Mouse (Mus musculus): ENCODE results near the gene Tnfsf12. TPM values are rescaled to one million over a fixed set of nuclear protein-coding genes. Genes with fewer than 3 reads are reported as not detected.
"Not testable (repeated sequence)": the region's sequence is repeated elsewhere in the genome, so short reads cannot be mapped to it uniquely, and the experiment has no call there.

The Tnfsf12 gene
- polyA plus RNA-seq, 1 experiment = 16.3 TPM

GRCm38 (mm10) chr11:69707480-69707847 lies 11.8 kb upstream of the Tnfsf12 start:
- no peak overlapping the region for H3K27ac ChIP-seq (ENCODE audit: control insufficient read depth, insufficient read depth, low read length)
- TF ChIP-seq POLR2A (IDR thresholded peaks at IDR 0.05; ENCODE audit: control insufficient read depth, extremely low read depth, insufficient read depth, low read length, poor library complexity) = no peak
- no peak for TF ChIP-seq CTCF (IDR thresholded peaks at IDR 0.05; ENCODE audit: borderline replicate concordance, control insufficient read depth, extremely low read depth, insufficient read depth, low read length, poor library complexity)
- no peak for DNase-seq
- H3K4me3 ChIP-seq (ENCODE audit: control insufficient read depth, insufficient read depth, low read length) = no peak overlapping the region
- H3K36me3 ChIP-seq (ENCODE audit: control insufficient read depth, insufficient read depth, low read length) = no peaks in the 10 kb centered on the region
- H3K27me3 ChIP-seq (ENCODE audit: control insufficient read depth, insufficient read depth, low read length) = no peaks in the 10 kb centered on the region
- WGBS = 94% methylated on average over 4 of the region's 4 CpGs
- H3K4me1 ChIP-seq (replicated peaks; ENCODE audit: control insufficient read depth, insufficient read depth, low read length) = no peaks in the 10 kb centered on the region

GRCm38 (mm10) chr11:69706775-69707479 lies 11.3 kb upstream of the Tnfsf12 start:
- Histone ChIP-seq H3K27me3 (ENCODE audit: control insufficient read depth, insufficient read depth, low read length) (no peaks in the 10 kb centered on the region), H3K4me1 (replicated peaks; ENCODE audit: control insufficient read depth, insufficient read depth, low read length) (no peaks in the 10 kb centered on the region), H3K36me3 (ENCODE audit: control insufficient read depth, insufficient read depth, low read length) (no peaks in the 10 kb centered on the region), H3K4me3 (ENCODE audit: control insufficient read depth, insufficient read depth, low read length) (no peak overlapping the region), H3K27ac (ENCODE audit: control insufficient read depth, insufficient read depth, low read length) (no peak overlapping the region)
- no peak for TF ChIP-seq POLR2A (IDR thresholded peaks at IDR 0.05; ENCODE audit: control insufficient read depth, extremely low read depth, insufficient read depth, low read length, poor library complexity)
- TF ChIP-seq CTCF (IDR thresholded peaks at IDR 0.05; ENCODE audit: borderline replicate concordance, control insufficient read depth, extremely low read depth, insufficient read depth, low read length, poor library complexity) = no peak
- DNase-seq = no peak
- 82% methylated on average over 6 of the region's 6 CpGs for WGBS

GRCm38 (mm10) chr11:69704613-69705010 lies 9.0 kb upstream of the Tnfsf12 start:
- no peak for DNase-seq
- no peak for TF ChIP-seq CTCF (IDR thresholded peaks at IDR 0.05; ENCODE audit: borderline replicate concordance, control insufficient read depth, extremely low read depth, insufficient read depth, low read length, poor library complexity)
- no peak for TF ChIP-seq POLR2A (IDR thresholded peaks at IDR 0.05; ENCODE audit: control insufficient read depth, extremely low read depth, insufficient read depth, low read length, poor library complexity)
- Histone ChIP-seq H3K4me1 (replicated peaks; ENCODE audit: control insufficient read depth, insufficient read depth, low read length) (no peaks in the 10 kb centered on the region), H3K27me3 (ENCODE audit: control insufficient read depth, insufficient read depth, low read length) (no peaks in the 10 kb centered on the region), H3K4me3 (ENCODE audit: control insufficient read depth, insufficient read depth, low read length) (no peak overlapping the region), H3K36me3 (ENCODE audit: control insufficient read depth, insufficient read depth, low read length) (no peaks in the 10 kb centered on the region), H3K27ac (ENCODE audit: control insufficient read depth, insufficient read depth, low read length) (no peak overlapping the region)
- WGBS = 20% methylated on average over 2 of the region's 2 CpGs

- DNase-seq = no peak
- Histone ChIP-seq H3K27me3 (ENCODE audit: control insufficient read depth, insufficient read depth, low read length) (no peaks in the 10 kb centered on the region), H3K4me1 (replicated peaks; ENCODE audit: control insufficient read depth, insufficient read depth, low read length) (no peaks in the 10 kb centered on the region), H3K27ac (ENCODE audit: control insufficient read depth, insufficient read depth, low read length) (no peak overlapping the region), H3K36me3 (ENCODE audit: control insufficient read depth, insufficient read depth, low read length) (no peaks in the 10 kb centered on the region), H3K4me3 (ENCODE audit: control insufficient read depth, insufficient read depth, low read length) (no peak overlapping the region)
- no peak for TF ChIP-seq CTCF (IDR thresholded peaks at IDR 0.05; ENCODE audit: borderline replicate concordance, control insufficient read depth, extremely low read depth, insufficient read depth, low read length, poor library complexity)
- no peak for TF ChIP-seq POLR2A (IDR thresholded peaks at IDR 0.05; ENCODE audit: control insufficient read depth, extremely low read depth, insufficient read depth, low read length, poor library complexity)
- WGBS = 66% methylated on average over 8 of the region's 8 CpGs
Measured at GRCm38 (mm10) chr11:69703814-69704612, 8.4 kb upstream of the Tnfsf12 start.

GRCm38 (mm10) chr11:69703381-69703780 lies 7.7 kb upstream of the Tnfsf12 start:
- H3K27me3 ChIP-seq (ENCODE audit: control insufficient read depth, insufficient read depth, low read length); H3K36me3 ChIP-seq (ENCODE audit: control insufficient read depth, insufficient read depth, low read length); DNase-seq; H3K4me3 ChIP-seq (ENCODE audit: control insufficient read depth, insufficient read depth, low read length); H3K27ac ChIP-seq (ENCODE audit: control insufficient read depth, insufficient read depth, low read length); H3K4me1 ChIP-seq (replicated peaks; ENCODE audit: control insufficient read depth, insufficient read depth, low read length): not testable (repeated sequence)
- 93% methylated on average over 3 of the region's 3 CpGs for WGBS

- not testable (repeated sequence) for H3K27ac ChIP-seq (ENCODE audit: control insufficient read depth, insufficient read depth, low read length); H3K4me1 ChIP-seq (replicated peaks; ENCODE audit: control insufficient read depth, insufficient read depth, low read length)
- 96% methylated on average over 10 of the region's 10 CpGs for whole genome bisulfite sequencing
Measured at GRCm38 (mm10) chr11:69702886-69703285, 7.2 kb upstream of the Tnfsf12 start.

GRCm38 (mm10) chr11:69699595-69699994 lies 3.9 kb upstream of the Tnfsf12 start:
- peaks cover 3% of the 10 kb centered on the region; the same call in 1 of the 2 replicates for H3K27me3 ChIP-seq (ENCODE audit: control insufficient read depth, insufficient read depth, low read length)
- no peak for DNase-seq
- H3K36me3 ChIP-seq (ENCODE audit: control insufficient read depth, insufficient read depth, low read length) = no peaks in the 10 kb centered on the region
- no peak overlapping the region for H3K27ac ChIP-seq (ENCODE audit: control insufficient read depth, insufficient read depth, low read length)
- 87% methylated on average over 1 of the region's 1 CpGs for WGBS
- H3K4me1 ChIP-seq (replicated peaks; ENCODE audit: control insufficient read depth, insufficient read depth, low read length) = no peaks in the 10 kb centered on the region
- TF ChIP-seq CTCF (IDR thresholded peaks at IDR 0.05; ENCODE audit: borderline replicate concordance, control insufficient read depth, extremely low read depth, insufficient read depth, low read length, poor library complexity) (no peak), POLR2A (IDR thresholded peaks at IDR 0.05; ENCODE audit: control insufficient read depth, extremely low read depth, insufficient read depth, low read length, poor library complexity) (no peak)
- no peak overlapping the region for H3K4me3 ChIP-seq (ENCODE audit: control insufficient read depth, insufficient read depth, low read length)

More at GRCm38 (mm10) chr11:69702886-69703285, 7.2 kb upstream of the Tnfsf12 start:
- H3K4me3 ChIP-seq (ENCODE audit: control insufficient read depth, insufficient read depth, low read length); H3K36me3 ChIP-seq (ENCODE audit: control insufficient read depth, insufficient read depth, low read length); DNase-seq; H3K27me3 ChIP-seq (ENCODE audit: control insufficient read depth, insufficient read depth, low read length): not testable (repeated sequence)
